Mouse (Mus musculus): Measurements from ENCODE around the gene Gm7102. TPM values are rescaled to one million over a fixed set of nuclear protein-coding genes. Genes with fewer than 3 reads are reported as not detected.
"Not testable (repeated sequence)": the region's sequence is repeated elsewhere in the genome, so short reads cannot be mapped to it uniquely, and the experiment has no call there.

Gene Gm7102
- 0.19 and 0.48 TPM in 2 replicates for polyA plus RNA-seq (2015; fragmentation: Nextera tagmentation; extraction: Ambion mirVana)

DNA sequence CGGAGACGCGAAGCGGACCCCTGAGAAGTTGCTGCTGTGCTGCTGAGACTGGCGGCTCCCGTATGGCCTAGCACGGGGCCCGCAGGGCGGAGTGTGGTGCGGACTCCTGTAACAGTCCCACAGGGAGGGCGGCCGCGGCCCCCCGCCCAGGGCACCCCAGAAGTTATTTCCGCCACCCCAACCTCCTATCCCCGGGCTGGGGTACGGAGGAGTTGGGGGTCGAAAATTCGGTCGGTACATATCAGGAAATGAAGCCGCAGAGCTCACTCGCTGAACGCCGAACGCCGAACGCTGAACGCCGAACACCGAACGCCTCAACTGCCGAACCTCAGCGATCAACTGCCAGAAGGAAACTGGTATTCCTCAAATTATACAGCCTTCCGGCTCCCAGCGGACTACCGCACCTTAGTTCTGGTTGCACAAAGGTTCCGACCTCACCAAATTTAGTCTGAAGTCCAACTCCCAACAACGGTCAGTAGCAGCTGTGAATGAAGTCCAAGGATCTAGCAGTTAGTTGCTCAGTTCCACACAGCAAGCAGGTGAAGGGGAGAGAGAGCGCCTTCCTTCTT, at the start of gene Gm7102:
Gm7102 (minus strand) TSS at position 554 of the 569 bp plus-strand sequence.
- WGBS: 26% methylated on average over 39 of the region's 39 CpGs
- no peaks in the 10 kb centered on the region for H3K36me3 ChIP-seq (ENCODE audit: insufficient read depth, low read length)
- peak; percentile 59; the same call in 1 of the 2 replicates for ATAC-seq (ENCODE audit: low FRiP score, low TSS enrichment)
- H3K4me3 ChIP-seq (ENCODE audit: low read length): peak within 1 kb of the TSS; percentile 47
- H3K4me1 ChIP-seq (ENCODE audit: insufficient read depth, low read length): no peaks in the 10 kb centered on the region
- H3K27me3 ChIP-seq (ENCODE audit: insufficient read depth, low read length): no peaks in the 10 kb centered on the region
- peak within 1 kb of the TSS; percentile 56 for H3K4me2 ChIP-seq (replicated peaks; ENCODE audit: low read depth, low read length)
- peak within 1 kb of the TSS; percentile 65 for H3K9ac ChIP-seq (replicated peaks; ENCODE audit: low read length)
- no peaks in the 10 kb centered on the region for H3K9me3 ChIP-seq (ENCODE audit: low read length)
- H3K27ac ChIP-seq (ENCODE audit: low read length): no peak within 1 kb of the TSS

DNA sequence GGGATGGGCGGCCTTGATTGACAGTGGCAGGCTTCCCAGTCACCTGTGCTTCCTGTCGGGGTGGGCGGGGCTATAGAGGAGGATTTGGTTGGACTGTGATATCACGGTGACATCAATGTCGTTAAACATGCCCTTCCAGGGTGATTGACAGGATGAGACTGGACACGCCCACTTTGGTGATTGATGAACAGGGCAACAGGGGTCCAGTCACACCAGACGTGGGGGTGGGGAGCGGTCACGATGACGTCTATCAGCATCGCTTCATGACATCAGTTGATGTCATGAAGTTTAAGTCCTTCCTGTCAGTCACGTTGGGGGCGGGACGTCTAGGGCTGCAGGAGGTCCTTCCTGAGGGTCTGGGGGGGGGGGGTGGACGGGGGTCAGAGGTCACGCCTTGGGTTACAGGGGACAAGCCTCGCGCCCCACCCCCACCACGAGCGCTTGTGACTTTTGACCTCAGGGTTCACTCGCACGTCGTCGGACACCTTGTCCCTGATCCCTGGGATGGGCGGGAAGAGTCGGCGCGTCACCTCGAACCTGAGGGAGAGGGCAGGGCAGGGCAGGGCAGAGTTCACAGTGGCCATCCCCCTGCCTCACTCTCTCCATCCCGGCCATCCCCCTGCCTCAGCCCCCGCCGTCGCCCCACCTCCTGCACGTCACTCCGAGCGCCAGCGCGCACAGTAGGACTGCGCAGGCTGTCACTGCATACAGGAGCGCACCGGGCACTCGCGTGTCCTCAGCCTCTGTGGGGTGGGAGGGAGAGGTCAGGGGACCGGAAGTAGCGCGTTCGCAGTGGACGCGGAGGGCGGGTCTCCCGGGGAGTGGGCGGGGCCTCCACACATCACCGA, 48.8 kb upstream of the Gm7102 start:
- no peaks in the 10 kb centered on the region for H3K36me3 ChIP-seq (ENCODE audit: insufficient read depth, low read length)
- H3K4me1 ChIP-seq (ENCODE audit: insufficient read depth, low read length): no peaks in the 10 kb centered on the region
- no peaks in the 10 kb centered on the region; the same call in none of the 2 replicates for H3K9me3 ChIP-seq (ENCODE audit: low read length)
- no peaks in the 10 kb centered on the region for H3K27me3 ChIP-seq (ENCODE audit: insufficient read depth, low read length)
- WGBS: 31% methylated on average over 51 of the region's 53 CpGs
- H3K27ac ChIP-seq (ENCODE audit: low read length): peak overlapping the region; percentile 14; the same call in 1 of the 2 replicates
- peak overlapping the region; percentile 65 for H3K9ac ChIP-seq (replicated peaks; ENCODE audit: low read length)
- H3K4me3 ChIP-seq (ENCODE audit: low read length): peak overlapping the region; percentile 60
- ATAC-seq (ENCODE audit: low FRiP score, low TSS enrichment): peak; percentile 27
- peak overlapping the region; percentile 62 for H3K4me2 ChIP-seq (replicated peaks; ENCODE audit: low read depth, low read length)

DNA sequence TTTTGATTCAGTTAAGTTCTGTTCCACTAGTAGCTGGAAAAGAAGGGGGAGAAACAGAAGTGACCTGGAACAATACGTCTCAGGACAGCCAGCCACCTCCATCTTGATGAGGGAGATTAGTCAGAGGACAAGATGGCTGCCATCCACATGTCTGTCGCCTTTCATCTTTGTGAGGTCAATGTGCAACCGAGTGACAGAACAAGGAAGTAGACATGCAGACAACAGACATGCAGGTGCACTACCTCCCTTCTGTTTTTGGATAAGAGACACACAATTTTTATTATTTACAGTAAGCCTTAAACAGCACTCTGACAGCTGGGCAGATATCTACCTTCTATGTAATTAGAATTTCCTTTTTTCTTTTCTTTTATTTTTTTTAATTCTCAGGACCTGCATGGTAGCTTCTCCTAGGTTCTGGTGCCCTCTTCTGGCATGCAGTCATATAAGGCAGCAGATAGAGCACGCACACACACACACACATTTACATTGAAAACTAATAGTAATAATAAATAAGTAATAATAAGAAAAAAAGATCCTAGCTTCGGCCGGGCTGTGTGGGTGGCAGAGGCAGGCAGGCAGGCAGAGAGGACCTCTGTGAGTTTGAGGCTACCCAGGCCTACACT, 47.7 kb upstream of the Gm7102 start:
- no peak overlapping the region for H3K9ac ChIP-seq (replicated peaks; ENCODE audit: low read length)
- ATAC-seq (ENCODE audit: low FRiP score, low TSS enrichment): no peak

DNA sequence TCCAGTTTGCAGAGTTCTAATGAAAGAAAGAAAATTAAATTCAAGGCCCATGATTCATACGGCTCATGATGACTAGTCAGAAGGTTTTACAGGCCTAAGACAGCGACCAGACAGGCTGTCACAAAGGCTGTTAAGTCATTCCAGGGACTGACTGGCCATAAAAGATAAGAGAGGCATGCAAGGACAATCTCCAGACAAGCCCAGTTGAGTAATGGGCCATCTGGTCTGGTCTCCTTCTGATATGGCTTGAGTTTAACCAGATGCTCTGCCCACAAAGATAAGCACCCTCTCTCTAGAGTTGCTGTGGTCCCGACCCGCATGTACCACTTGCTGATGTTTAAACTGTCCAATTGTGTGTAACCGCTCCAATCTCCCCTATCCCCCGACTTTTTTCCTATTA, 31.4 kb upstream of the Gm7102 start:
- H3K4me2 ChIP-seq (replicated peaks; ENCODE audit: low read depth, low read length); H3K36me3 ChIP-seq (ENCODE audit: insufficient read depth, low read length); H3K27me3 ChIP-seq (ENCODE audit: insufficient read depth, low read length); H3K9ac ChIP-seq (replicated peaks; ENCODE audit: low read length); H3K4me1 ChIP-seq (ENCODE audit: insufficient read depth, low read length); H3K27ac ChIP-seq (ENCODE audit: low read length); ATAC-seq (ENCODE audit: low FRiP score, low TSS enrichment); H3K4me3 ChIP-seq (ENCODE audit: low read length); H3K9me3 ChIP-seq (ENCODE audit: low read length): not testable (repeated sequence)
- WGBS: 70% methylated on average over 6 of the region's 6 CpGs

More for the DNA sequence above, 47.7 kb upstream of the Gm7102 start:
- H3K27me3 ChIP-seq (ENCODE audit: insufficient read depth, low read length): no peaks in the 10 kb centered on the region
- no peak overlapping the region for H3K27ac ChIP-seq (ENCODE audit: low read length)
- H3K4me3 ChIP-seq (ENCODE audit: low read length): no peak overlapping the region
- H3K4me2 ChIP-seq (replicated peaks; ENCODE audit: low read depth, low read length): no peak overlapping the region
- no peaks in the 10 kb centered on the region; the same call in none of the 2 replicates for H3K9me3 ChIP-seq (ENCODE audit: low read length)
- no peaks in the 10 kb centered on the region for H3K36me3 ChIP-seq (ENCODE audit: insufficient read depth, low read length)
- WGBS: 86% methylated on average over 6 of the region's 6 CpGs
- H3K4me1 ChIP-seq (ENCODE audit: insufficient read depth, low read length): no peaks in the 10 kb centered on the region

DNA sequence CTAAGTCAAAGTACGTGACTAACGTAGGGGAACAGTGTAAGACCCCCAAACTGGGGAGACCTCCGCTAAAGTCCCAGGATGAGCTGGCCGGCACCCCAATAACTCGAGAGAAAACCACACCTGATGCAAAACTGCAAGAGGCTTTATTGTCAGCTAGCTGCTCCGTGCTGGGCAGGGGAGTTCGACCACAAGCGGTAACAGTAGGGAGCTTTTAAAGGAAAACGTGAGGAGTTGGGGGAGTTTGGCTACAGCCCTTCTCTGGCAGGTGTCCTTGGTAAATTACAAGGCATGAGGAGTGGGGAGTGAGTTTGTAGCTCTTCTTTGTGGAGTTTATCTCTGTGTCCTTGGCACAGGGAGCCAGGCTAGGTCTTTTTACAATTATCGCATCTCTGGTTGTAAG, 23.7 kb upstream of the Gm7102 start:
- WGBS: 18% methylated on average over 10 of the region's 10 CpGs
- Histone ChIP-seq H3K4me1 (ENCODE audit: insufficient read depth, low read length) (no peaks in the 10 kb centered on the region), H3K27me3 (ENCODE audit: insufficient read depth, low read length) (no peaks in the 10 kb centered on the region), H3K9me3 (ENCODE audit: low read length) (no peaks in the 10 kb centered on the region), H3K4me2 (replicated peaks; ENCODE audit: low read depth, low read length) (no peak overlapping the region), H3K9ac (replicated peaks; ENCODE audit: low read length) (no peak overlapping the region), H3K4me3 (ENCODE audit: low read length) (no peak overlapping the region), H3K36me3 (ENCODE audit: insufficient read depth, low read length) (no peaks in the 10 kb centered on the region), H3K27ac (ENCODE audit: low read length) (no peak overlapping the region)
- ATAC-seq (ENCODE audit: low FRiP score, low TSS enrichment): no peak

DNA sequence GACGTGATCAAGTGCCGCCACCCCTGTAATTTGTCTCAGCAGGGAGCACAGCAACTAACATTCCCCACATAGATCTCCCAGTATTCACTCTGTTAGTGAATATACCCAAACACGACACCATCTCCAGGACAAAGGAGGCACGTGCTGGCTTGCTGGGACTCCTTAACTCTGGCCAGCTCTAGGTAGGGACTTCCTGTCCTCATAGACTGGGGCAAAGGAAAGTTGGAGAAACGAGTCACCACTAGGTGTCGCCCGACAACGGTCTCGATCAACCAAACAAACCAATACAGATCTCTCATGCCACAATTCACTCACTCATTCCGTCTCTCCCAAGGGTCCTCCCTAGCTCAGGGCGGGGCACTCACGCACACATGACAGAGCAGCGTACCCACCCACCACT, 23.2 kb upstream of the Gm7102 start:
- no peaks in the 10 kb centered on the region for H3K36me3 ChIP-seq (ENCODE audit: insufficient read depth, low read length)
- H3K4me3 ChIP-seq (ENCODE audit: low read length): no peak overlapping the region
- WGBS: 16% methylated on average over 13 of the region's 13 CpGs
- ATAC-seq (ENCODE audit: low FRiP score, low TSS enrichment): no peak
- H3K27ac ChIP-seq (ENCODE audit: low read length): no peak overlapping the region
- no peaks in the 10 kb centered on the region for H3K27me3 ChIP-seq (ENCODE audit: insufficient read depth, low read length)
- H3K4me1 ChIP-seq (ENCODE audit: insufficient read depth, low read length): no peaks in the 10 kb centered on the region
- H3K9me3 ChIP-seq (ENCODE audit: low read length): no peaks in the 10 kb centered on the region
- no peak overlapping the region for H3K9ac ChIP-seq (replicated peaks; ENCODE audit: low read length)
- no peak overlapping the region for H3K4me2 ChIP-seq (replicated peaks; ENCODE audit: low read depth, low read length)

DNA sequence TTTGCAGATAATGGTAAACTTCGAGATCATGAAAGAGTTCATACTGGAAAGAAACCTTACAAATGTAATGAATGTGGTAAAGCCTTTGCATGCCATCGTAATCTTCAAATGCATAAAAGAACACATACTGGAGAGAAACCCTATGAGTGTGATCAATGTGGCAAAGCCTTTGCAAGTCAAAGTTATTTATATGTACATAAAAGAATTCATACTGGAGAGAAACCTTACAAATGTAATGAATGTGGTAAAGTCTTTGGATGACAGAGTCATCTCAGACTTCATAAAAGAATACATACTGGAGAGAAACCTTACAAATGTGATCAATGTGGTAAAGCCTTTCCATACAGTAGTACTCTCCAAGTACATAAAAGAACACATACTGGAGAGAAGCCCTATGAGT, 7.5 kb upstream of the Gm7102 start, which contains the start of gene Gm6020:
Gm6020 (plus strand) TSS at position 301 of the 400 bp plus-strand sequence.
- H3K27me3 ChIP-seq (ENCODE audit: insufficient read depth, low read length); H3K4me3 ChIP-seq (ENCODE audit: low read length); H3K27ac ChIP-seq (ENCODE audit: low read length); H3K4me2 ChIP-seq (replicated peaks; ENCODE audit: low read depth, low read length); ATAC-seq (ENCODE audit: low FRiP score, low TSS enrichment); H3K36me3 ChIP-seq (ENCODE audit: insufficient read depth, low read length); H3K9me3 ChIP-seq (ENCODE audit: low read length); H3K4me1 ChIP-seq (ENCODE audit: insufficient read depth, low read length); H3K9ac ChIP-seq (replicated peaks; ENCODE audit: low read length): not testable (repeated sequence)
- WGBS: 85% methylated on average over 2 of the region's 2 CpGs

DNA sequence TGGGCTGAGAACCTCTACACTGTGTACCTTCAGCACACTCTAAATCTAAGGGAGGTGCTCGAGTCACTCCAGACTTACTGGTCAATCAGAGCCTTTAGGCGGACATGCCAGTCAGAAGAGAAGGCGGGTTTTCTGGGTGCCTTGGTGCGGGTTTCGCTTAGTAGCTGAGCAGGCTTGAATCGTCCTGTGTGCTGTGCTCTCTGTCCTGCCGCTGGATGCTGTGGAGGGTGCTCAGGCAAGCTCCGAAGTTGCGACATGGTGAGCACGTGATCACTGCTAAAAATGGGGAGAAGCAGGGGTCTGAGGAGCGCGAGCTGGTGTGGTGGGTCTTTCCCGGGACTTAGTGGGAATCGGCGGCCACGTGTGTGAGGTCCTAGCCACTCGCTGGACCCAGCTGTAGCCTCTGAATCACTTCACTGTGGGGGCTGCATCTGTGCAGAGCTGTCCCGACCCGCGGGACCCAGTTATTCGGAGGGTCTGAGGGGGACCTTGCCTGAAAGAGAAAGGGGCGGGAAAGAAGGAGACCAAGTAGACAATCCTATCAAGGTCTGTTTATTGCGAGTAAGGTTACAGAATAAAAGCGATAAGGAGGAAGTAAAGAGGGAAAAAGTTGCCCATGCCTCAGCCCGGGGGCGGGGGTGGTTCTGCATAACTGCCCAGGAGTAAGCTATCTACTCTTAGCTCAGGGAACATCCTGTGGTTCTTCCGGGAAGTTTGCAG, 24.2 kb downstream of the Gm7102 start:
- Histone ChIP-seq H3K4me2 (replicated peaks; ENCODE audit: low read depth, low read length) (peak overlapping the region; percentile 81), H3K36me3 (ENCODE audit: insufficient read depth, low read length) (no peaks in the 10 kb centered on the region), H3K27ac (ENCODE audit: low read length) (no peak overlapping the region), H3K9ac (replicated peaks; ENCODE audit: low read length) (peak overlapping the region; percentile 62), H3K4me3 (ENCODE audit: low read length) (peak overlapping the region; percentile 52), H3K4me1 (ENCODE audit: insufficient read depth, low read length) (0 out of 2 replicates have a peak, but pooled peaks cover 3% of the 10 kb centered on the region), H3K9me3 (ENCODE audit: low read length) (no peaks in the 10 kb centered on the region), H3K27me3 (ENCODE audit: insufficient read depth, low read length) (no peaks in the 10 kb centered on the region)
- ATAC-seq (ENCODE audit: low FRiP score, low TSS enrichment): peak; percentile 91
- WGBS: 4% methylated on average over 27 of the region's 27 CpGs

DNA sequence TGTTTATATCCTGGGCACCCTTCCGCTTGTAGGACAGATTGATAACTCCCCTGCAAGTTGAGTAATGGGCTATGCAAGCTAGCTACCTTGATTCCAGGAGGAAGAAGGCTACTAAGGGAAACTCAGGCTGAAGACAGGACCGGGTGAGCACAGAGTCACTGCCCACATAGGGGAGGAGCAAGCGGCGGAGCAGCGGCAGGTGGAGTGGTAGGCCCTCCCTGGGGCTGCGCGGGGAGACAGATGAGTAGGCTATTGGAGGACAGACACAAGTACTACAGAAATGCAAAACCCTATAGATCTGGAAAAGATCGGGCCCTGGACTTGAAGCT, 24.8 kb downstream of the Gm7102 start:
- 6% methylated on average over 8 of the region's 8 CpGs for WGBS
- H3K4me1 ChIP-seq (ENCODE audit: insufficient read depth, low read length): 0 out of 2 replicates have a peak, but pooled peaks cover 3% of the 10 kb centered on the region
- H3K4me2 ChIP-seq (replicated peaks; ENCODE audit: low read depth, low read length): peak overlapping the region; percentile 81
- peak; percentile 93 for ATAC-seq (ENCODE audit: low FRiP score, low TSS enrichment)
- H3K9ac ChIP-seq (replicated peaks; ENCODE audit: low read length): peak overlapping the region; percentile 62
- no peak overlapping the region for H3K27ac ChIP-seq (ENCODE audit: low read length)
- H3K27me3 ChIP-seq (ENCODE audit: insufficient read depth, low read length): no peaks in the 10 kb centered on the region
- H3K4me3 ChIP-seq (ENCODE audit: low read length): peak overlapping the region; percentile 52
- no peaks in the 10 kb centered on the region for H3K36me3 ChIP-seq (ENCODE audit: insufficient read depth, low read length)
- H3K9me3 ChIP-seq (ENCODE audit: low read length): no peaks in the 10 kb centered on the region
